Mouse (Mus musculus) erythroblast, embryonic 14.5 days (primary cell): ENCODE measurements around the gene Hmga2.

Source experiments
- GATA1 ChIP-seq: IDR thresholded peaks from 2 replicates; pipeline ENCODE4 v1.6.1; 2012; ENCODE audit warnings: low read length, inconsistent platforms, mixed read lengths
- TAL1 ChIP-seq: IDR thresholded peaks from 3 replicates; pipeline ENCODE4 v1.6.1; 2012; ENCODE audit warnings: low read length, inconsistent platforms, mixed read lengths

GRCm38 (mm10) chr10:120365380-120366172, 110.7 kb downstream of the Hmga2 start:
- TF ChIP-seq TAL1 (no peak), GATA1 (no peak)
